Mouse (Mus musculus) ES-E14 (cell line): Measurements from ENCODE around the gene Zfp36. TPM values are rescaled to one million over a fixed set of nuclear protein-coding genes. Genes with fewer than 3 reads are reported as not detected.

Experiments
- DNase-seq: peaks from one replicate; pipeline ENCODE4 v3.0.0-alpha.2; 2013; ENCODE audit warnings: low read depth, low spot score
- H3K27ac ChIP-seq: 2 replicates; pipeline ENCODE4 v1.5.1; 2012; ENCODE audit warnings: low read depth, mild to moderate bottlenecking, low read length, moderate library complexity, mixed read lengths; ENCODE audit not compliant: poor library complexity, insufficient read depth, severe bottlenecking
- H3K36me3 ChIP-seq: 2 replicates; pipeline ENCODE4 v1.6.1; 2012; ENCODE audit warnings: mild to moderate bottlenecking, low read length, moderate library complexity, mixed read lengths; ENCODE audit not compliant: control insufficient read depth, poor library complexity, insufficient read depth, severe bottlenecking
- H3K4me1 ChIP-seq, 2 experiments: fragments of 150-350 bp in 1 of 2; sonication (generic) in 1 of 2; 2 replicates each; pipeline ENCODE4 v1.6.1; 2012; ENCODE audit warnings: low read length in 2 of 2, mild to moderate bottlenecking in 1 of 2, mixed read lengths in 1 of 2; ENCODE audit not compliant: control insufficient read depth in 2 of 2, insufficient read depth in 2 of 2, poor library complexity in 1 of 2
- H3K4me3 ChIP-seq, 2 experiments: fragments of 150-350 bp in 1 of 2; sonication (generic) in 1 of 2; 2 replicates each; pipeline ENCODE4 v1.5.1; 2012; ENCODE audit warnings: low read length in 2 of 2, low read depth in 1 of 2, mild to moderate bottlenecking in 1 of 2, mixed read lengths in 1 of 2; ENCODE audit not compliant: insufficient read depth in 1 of 2, poor library complexity in 1 of 2, severe bottlenecking in 1 of 2
- H3K9ac ChIP-seq: 2 replicates; pipeline ENCODE4 v1.6.1; 2012; ENCODE audit warnings: low read depth, mild to moderate bottlenecking, low read length, mixed read lengths; ENCODE audit not compliant: poor library complexity, insufficient read depth, severe bottlenecking
- H3K9me3 ChIP-seq: fragments of 150-350 bp; sonication (generic); 2 replicates; pipeline ENCODE4 v1.6.1; 2012; ENCODE audit warnings: low read depth, mild to moderate bottlenecking, low read length; ENCODE audit not compliant: control insufficient read depth, insufficient read depth
- CHD2 ChIP-seq: IDR thresholded peaks from 2 replicates; pipeline ENCODE4 v1.6.1; 2014; ENCODE audit warnings: mild to moderate bottlenecking, low read depth, low read length, inconsistent platforms
- HCFC1 ChIP-seq: IDR thresholded peaks from 2 replicates; pipeline ENCODE4 v1.6.1; 2012; ENCODE audit warnings: low read length, inconsistent platforms, borderline replicate concordance; ENCODE audit not compliant: insufficient read depth
- MAFK ChIP-seq: IDR thresholded peaks from 2 replicates; pipeline ENCODE4 v1.6.1; 2014; ENCODE audit warnings: mild to moderate bottlenecking, low read depth, low read length, inconsistent platforms; ENCODE audit not compliant: insufficient read depth
- ZC3H11A ChIP-seq: IDR thresholded peaks from 2 replicates; pipeline ENCODE4 v1.6.1; 2012; ENCODE audit warnings: low read depth, mild to moderate bottlenecking, inconsistent platforms, low read length, borderline replicate concordance
- ZNF384 ChIP-seq: IDR thresholded peaks from 2 replicates; pipeline ENCODE4 v1.6.1; 2012; ENCODE audit warnings: low read depth, low read length, inconsistent platforms
- in situ Hi-C, 2 experiments: fragments of 600-800 bp; cut with MboI; formaldehyde crosslinking; loops; one replicate each; pipeline ENCODE4 v1.15.1; 2025; ENCODE audit warnings: low sequenced_read_pairs in 2 of 2, inconsistent platforms in 1 of 2; ENCODE audit not compliant: unreplicated experiment in 2 of 2
- total RNA-seq: library from RNA; depleted of rRNA; stranded (reverse); fragments of 300-350 nt; gene quantifications from 2 replicates; pipeline ENCODE4 v1.2.3, GENCODE M21; 2012

The Zfp36 gene
- total RNA-seq, 1 experiment = 5.0 TPM

DNA sequence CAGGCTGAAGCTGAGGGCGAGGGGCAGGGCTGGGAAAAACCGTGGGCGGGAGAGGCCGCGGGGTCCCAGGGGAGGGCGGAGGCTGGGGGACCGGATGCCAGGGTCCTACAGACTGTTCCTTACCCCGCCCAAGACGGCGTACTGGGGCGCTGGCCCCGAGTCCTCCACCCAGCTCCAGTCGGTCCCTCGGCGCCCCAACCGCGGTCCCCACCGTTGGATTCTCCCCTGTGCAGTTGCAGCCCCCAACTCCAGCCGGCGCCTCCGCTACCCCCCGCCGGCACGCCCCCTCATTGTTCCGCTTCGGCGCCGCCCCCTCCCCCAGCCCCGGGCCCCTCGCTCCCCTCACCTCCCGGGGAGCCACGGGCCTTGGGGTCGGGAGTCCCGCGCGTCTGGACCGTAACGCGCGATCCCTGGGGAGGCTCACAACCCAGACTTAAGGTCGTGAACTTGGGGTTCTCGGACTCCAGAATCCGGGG is 8.5 kb downstream of the Zfp36 start:
- H3K4me1 ChIP-seq = peaks cover 0 to 9% of the 10 kb centered on the region in 2 experiments; a peak in 2 of 4 replicates
- in situ Hi-C loops = no loop called here

DNA sequence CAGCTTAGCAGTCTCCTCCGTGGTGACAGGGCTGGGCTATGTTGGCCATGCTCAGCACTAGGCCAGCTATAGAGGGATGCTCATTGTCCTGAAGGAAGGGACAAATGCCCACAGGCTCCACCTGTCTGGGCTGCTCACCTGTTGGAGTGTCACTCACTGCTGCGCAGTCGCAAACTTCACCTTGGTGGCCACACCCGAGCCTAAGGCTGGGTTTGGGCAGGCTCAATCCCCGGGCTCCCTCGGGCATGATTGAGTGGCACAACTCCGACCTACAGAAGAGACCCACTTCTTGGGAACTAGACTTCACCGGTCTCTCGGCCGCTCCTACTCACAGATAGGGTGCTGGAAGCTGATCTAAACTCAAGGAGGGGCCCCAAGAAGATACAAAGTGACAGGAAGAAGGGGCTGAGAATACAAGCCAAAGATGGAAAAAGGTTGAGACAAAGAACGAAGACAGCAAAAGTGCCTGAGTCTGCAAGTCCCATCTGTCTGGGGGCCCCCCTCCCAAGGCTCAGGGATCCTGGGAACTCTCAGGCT is 9.0 kb downstream of the Zfp36 start:
- no peak overlapping the region for H3K27ac ChIP-seq
- DNase-seq = no peak
- H3K4me3 ChIP-seq = peak overlapping the region; percentile 83 to 87
- no peak for TF ChIP-seq MAFK
- no peak for TF ChIP-seq ZNF384
- no peak for TF ChIP-seq HCFC1
- TF ChIP-seq CHD2 = no peak
- TF ChIP-seq ZC3H11A = no peak
- no peaks in the 10 kb centered on the region for H3K9me3 ChIP-seq
- peaks cover 0 to 9% of the 10 kb centered on the region in 2 experiments; a peak in 2 of 4 replicates for H3K4me1 ChIP-seq
- peaks cover 15% of the 10 kb centered on the region; the same call in 1 of the 2 replicates for H3K36me3 ChIP-seq
- peak overlapping the region; percentile 91 for H3K9ac ChIP-seq
- in situ Hi-C loops = no loop called here

More for the DNA sequence above, 8.5 kb downstream of the Zfp36 start:
- H3K9me3 ChIP-seq = no peaks in the 10 kb centered on the region
- no peak for DNase-seq
- no peak for TF ChIP-seq ZC3H11A
- no peak for TF ChIP-seq MAFK
- no peak for TF ChIP-seq ZNF384
- TF ChIP-seq HCFC1 = no peak
- TF ChIP-seq CHD2 = no peak
- H3K27ac ChIP-seq = 0 out of 2 replicates have a peak overlapping the region, but pooled peaks have one; percentile 21
- peaks cover 15% of the 10 kb centered on the region; the same call in 1 of the 2 replicates for H3K36me3 ChIP-seq
- H3K4me3 ChIP-seq = peak overlapping the region; percentile 83 to 87
- H3K9ac ChIP-seq = peak overlapping the region; percentile 91

DNA sequence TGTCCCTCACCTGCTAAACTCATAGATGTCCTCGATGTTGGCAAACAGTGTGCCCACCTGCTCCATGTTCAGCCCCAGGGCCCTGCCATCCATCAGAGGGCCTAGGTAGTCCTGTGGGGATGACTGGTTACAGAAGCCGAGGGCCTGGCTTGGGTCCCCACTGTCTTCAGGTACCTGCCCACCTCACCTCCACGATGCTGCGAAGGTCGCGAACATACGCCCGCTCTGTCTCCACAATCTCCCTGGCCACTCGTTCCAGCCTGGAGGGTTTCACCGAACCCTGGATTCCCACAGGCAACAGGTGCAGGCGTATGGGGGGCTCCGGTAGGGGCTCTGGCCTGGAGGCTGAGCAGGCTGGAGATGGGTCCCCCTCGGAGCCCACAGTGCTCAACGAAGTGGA is 10.0 kb downstream of the Zfp36 start:
- H3K9ac ChIP-seq = no peak overlapping the region
- DNase-seq = no peak
- in situ Hi-C loops = no loop called here
- H3K4me1 ChIP-seq = peaks cover 0 to 9% of the 10 kb centered on the region in 2 experiments; a peak in 2 of 4 replicates
- H3K36me3 ChIP-seq = peaks cover 15% of the 10 kb centered on the region; the same call in 1 of the 2 replicates
- H3K27ac ChIP-seq = no peak overlapping the region
- no peak overlapping the region for H3K4me3 ChIP-seq
- TF ChIP-seq MAFK (no peak), ZC3H11A (no peak), CHD2 (no peak), HCFC1 (no peak), ZNF384 (no peak)
- no peaks in the 10 kb centered on the region for H3K9me3 ChIP-seq

- H3K27ac ChIP-seq = no peak overlapping the region
- no peaks in the 10 kb centered on the region for H3K9me3 ChIP-seq
- peaks cover 15% of the 10 kb centered on the region; the same call in 1 of the 2 replicates for H3K36me3 ChIP-seq
- DNase-seq = no peak
- no peak overlapping the region for H3K9ac ChIP-seq
- TF ChIP-seq MAFK (no peak), ZNF384 (no peak), HCFC1 (no peak), ZC3H11A (no peak), CHD2 (no peak)
- in situ Hi-C loops = no loop called here
- peaks cover 0 to 3% of the 10 kb centered on the region in 2 experiments; a peak in 2 of 4 replicates for H3K4me1 ChIP-seq
- no peak overlapping the region for H3K4me3 ChIP-seq
Observed at GRCm38 (mm10) chr7:28368276-28368920, 11.7 kb downstream of the Zfp36 start.
